Mouse (Mus musculus) kidney, adult 10 weeks (tissue): ENCODE measurements around the gene Rab11fip2. TPM values are rescaled to one million over a fixed set of nuclear protein-coding genes. Genes with fewer than 3 reads are reported as not detected.

ENCODE experiments used
- polyA plus RNA-seq: library from polyadenylated mRNA; stranded (reverse); fragments of 350-450 nt; fragmentation: Illumina TruSeq; extraction: RNeasy Lipid Tissue Mini Kit (QIAGEN cat#74804); gene quantifications from one replicate; pipeline ENCODE4 v1.2.3, GENCODE M21; 2014; ENCODE audit warnings: low read depth, low replicate concordance

Rab11fip2 gene
- polyA plus RNA-seq = 42.8 TPM

GRCm38 (mm10) chr19:59943322-59943871 is at the start of gene Rab11fip2:
Rab11fip2 (minus strand) TSS chr19:59943654.

